Mouse (Mus musculus) heart, postnatal 0 days (tissue): ENCODE data around the gene Btnl10. TPM values are rescaled to one million over a fixed set of nuclear protein-coding genes. Genes with fewer than 3 reads are reported as not detected.
A peak's percentile ranks its signal among the peaks of the same experiment; 100 is the strongest.

Source experiments
- ATAC-seq: fragments of 200-750 bp; cut with Nextera tagmentation; 2 replicates; pipeline ENCODE4 v1.8.0; 2017; ENCODE audit warnings: low read depth, moderate number of reproducible peaks, moderate library complexity; ENCODE audit not compliant: insufficient read depth
- DNase-seq: peaks from one replicate; pipeline ENCODE4 v3.0.0-alpha.2; 2016; ENCODE audit warnings: low spot score
- H3K27ac ChIP-seq: fragments of 300-500 bp; sonication (generic); 2 replicates; pipeline ENCODE4 v1.5.1; 2014; ENCODE audit warnings: low read depth, mild to moderate bottlenecking
- H3K27me3 ChIP-seq: fragments of 300-500 bp; sonication (generic); 2 replicates; pipeline ENCODE4 v1.6.1; 2014; ENCODE audit warnings: low read length, mixed read lengths; ENCODE audit not compliant: control insufficient read depth, insufficient read depth
- H3K36me3 ChIP-seq: fragments of 300-500 bp; sonication (generic); replicated peaks from 2 replicates; pipeline ENCODE4 v1.6.1; 2014; ENCODE audit warnings: low read length, mixed read lengths; ENCODE audit not compliant: control insufficient read depth, insufficient read depth
- H3K4me1 ChIP-seq: fragments of 300-500 bp; sonication (generic); 2 replicates; pipeline ENCODE4 v1.6.1; 2014; ENCODE audit warnings: antibody characterized with exemption; ENCODE audit not compliant: control insufficient read depth, insufficient read depth
- H3K4me2 ChIP-seq: fragments of 300-500 bp; sonication (generic); 2 replicates; pipeline ENCODE4 v1.6.1; 2014; ENCODE audit warnings: low read depth, mild to moderate bottlenecking, low read length, moderate library complexity
- H3K4me3 ChIP-seq: fragments of 300-500 bp; sonication (generic); 2 replicates; pipeline ENCODE4 v1.5.1; 2014; ENCODE audit warnings: low read depth, low read length
- H3K9ac ChIP-seq: fragments of 300-500 bp; sonication (generic); replicated peaks from 2 replicates; pipeline ENCODE4 v1.6.1; 2014; ENCODE audit warnings: low read depth, low read length, mixed read lengths
- H3K9me3 ChIP-seq: fragments of 300-500 bp; sonication (generic); replicated peaks from 2 replicates; pipeline ENCODE4 v1.6.1; 2016; ENCODE audit warnings: low read length; ENCODE audit not compliant: control insufficient read depth
- CTCF ChIP-seq: IDR thresholded peaks from 2 replicates; pipeline ENCODE4 v1.5.1; 2016; ENCODE audit warnings: antibody characterized with exemption, control low read depth, low read depth
- EP300 ChIP-seq: IDR thresholded peaks from 2 replicates; pipeline ENCODE4 v1.6.1; 2016; ENCODE audit warnings: antibody characterized with exemption, low read depth
- WGBS: fragments of 180-500 bp; shearing (Covaris S2); extraction: QIAGEN DNeasy Blood & Tissue Kit; methylation state at CpG from one replicate; pipeline ENCODE4 v1.1.7; 2014; 5-methylcytosine and 5-hydroxymethylcytosine counted together
- polyA plus RNA-seq: library from polyadenylated mRNA; unstranded; fragments of >200 nt; fragmentation: Nextera tagmentation; extraction: Ambion mirVana; gene quantifications from 2 replicates; pipeline ENCODE4 v1.2.1, GENCODE M21; 2015
- total RNA-seq: library from RNA; depleted of rRNA; stranded (reverse); fragments of >200 nt; gene quantifications from 2 replicates; pipeline ENCODE4 v1.2.3, GENCODE M21; 2014; ENCODE audit warnings: low replicate concordance

Gene Btnl10
- total and polyA plus RNA-seq, 2 experiments from 2014 or later = 0.07 TPM; not detected in 1

- Histone ChIP-seq H3K4me1 (peaks cover under 1% of the 10 kb centered on the region; the same call in 1 of the 2 replicates), H3K36me3 (no peaks in the 10 kb centered on the region), H3K27me3 (peaks cover 5% of the 10 kb centered on the region), H3K4me3 (no peak overlapping the region), H3K9ac (no peak overlapping the region), H3K4me2 (no peak overlapping the region), H3K9me3 (no peaks in the 10 kb centered on the region), H3K27ac (no peak overlapping the region)
- WGBS = 71% methylated on average over 5 of the region's 5 CpGs
- ATAC-seq (no peak), DNase-seq (no peak)
- no peak for TF ChIP-seq EP300
- no peak for TF ChIP-seq CTCF
Observed at GRCm38 (mm10) chr11:58944136-58944535, 26.4 kb downstream of the Btnl10 start.

GRCm38 (mm10) chr11:58947306-58947705 lies 29.6 kb downstream of the Btnl10 start:
- Histone ChIP-seq H3K4me2 (no peak overlapping the region), H3K9me3 (no peaks in the 10 kb centered on the region), H3K9ac (no peak overlapping the region), H3K36me3 (no peaks in the 10 kb centered on the region), H3K27me3 (peaks cover 29% of the 10 kb centered on the region), H3K4me3 (no peak overlapping the region), H3K4me1 (no peaks in the 10 kb centered on the region), H3K27ac (no peak overlapping the region)
- 67% methylated on average over 3 of the region's 3 CpGs for WGBS
- ATAC-seq (no peak), DNase-seq (no peak)
- TF ChIP-seq EP300 (no peak), CTCF (no peak)

DNA sequence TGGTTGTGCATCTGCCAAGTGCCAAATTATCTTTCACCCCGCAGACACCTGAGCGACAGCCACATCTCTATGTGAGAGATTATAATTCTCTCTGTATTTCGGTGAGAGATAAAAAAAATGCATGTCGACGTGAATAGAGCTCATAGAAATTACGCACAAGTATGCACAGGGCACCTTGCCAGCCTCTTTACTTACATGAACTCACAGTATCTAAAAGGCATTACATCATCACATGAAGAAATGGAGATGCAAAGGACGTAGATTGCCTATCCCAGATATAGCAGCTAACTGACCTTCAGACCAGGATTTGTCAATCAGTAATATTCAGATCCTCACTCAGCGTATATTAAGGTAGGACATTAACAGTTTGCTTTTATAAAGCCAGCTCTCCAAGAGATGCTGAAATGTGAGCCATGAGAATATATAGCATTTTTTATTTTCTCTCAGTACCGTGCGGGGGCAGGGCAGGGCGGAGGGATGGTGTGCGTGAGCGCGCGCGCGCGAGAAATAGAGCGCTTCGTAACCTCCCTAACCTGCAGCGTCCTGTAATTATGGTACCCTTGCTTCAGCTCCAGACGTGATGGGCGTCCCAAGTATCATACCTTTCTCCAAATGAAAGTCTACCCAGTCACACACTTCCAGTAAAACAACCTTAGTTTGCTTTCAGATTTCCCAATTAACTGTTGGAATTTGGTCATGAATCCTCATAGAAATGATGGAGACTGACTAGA lies 30.3 kb downstream of the Btnl10 start:
- WGBS = 13% methylated on average over 23 of the region's 23 CpGs
- 0 out of 2 replicates have a peak, but pooled peaks cover 1% of the 10 kb centered on the region for H3K4me1 ChIP-seq
- H3K27ac ChIP-seq = no peak overlapping the region; the same call in 1 of the 2 replicates
- TF ChIP-seq EP300 (no peak), CTCF (no peak)
- H3K4me3 ChIP-seq = peak overlapping the region; percentile 29
- peak overlapping the region; percentile 53 for H3K4me2 ChIP-seq
- H3K9ac ChIP-seq = no peak overlapping the region
- H3K9me3 ChIP-seq = no peaks in the 10 kb centered on the region
- ATAC-seq (no peak; the same call in 1 of the 2 replicates), DNase-seq (no peak)
- H3K36me3 ChIP-seq = no peaks in the 10 kb centered on the region
- peaks cover 29% of the 10 kb centered on the region for H3K27me3 ChIP-seq

DNA sequence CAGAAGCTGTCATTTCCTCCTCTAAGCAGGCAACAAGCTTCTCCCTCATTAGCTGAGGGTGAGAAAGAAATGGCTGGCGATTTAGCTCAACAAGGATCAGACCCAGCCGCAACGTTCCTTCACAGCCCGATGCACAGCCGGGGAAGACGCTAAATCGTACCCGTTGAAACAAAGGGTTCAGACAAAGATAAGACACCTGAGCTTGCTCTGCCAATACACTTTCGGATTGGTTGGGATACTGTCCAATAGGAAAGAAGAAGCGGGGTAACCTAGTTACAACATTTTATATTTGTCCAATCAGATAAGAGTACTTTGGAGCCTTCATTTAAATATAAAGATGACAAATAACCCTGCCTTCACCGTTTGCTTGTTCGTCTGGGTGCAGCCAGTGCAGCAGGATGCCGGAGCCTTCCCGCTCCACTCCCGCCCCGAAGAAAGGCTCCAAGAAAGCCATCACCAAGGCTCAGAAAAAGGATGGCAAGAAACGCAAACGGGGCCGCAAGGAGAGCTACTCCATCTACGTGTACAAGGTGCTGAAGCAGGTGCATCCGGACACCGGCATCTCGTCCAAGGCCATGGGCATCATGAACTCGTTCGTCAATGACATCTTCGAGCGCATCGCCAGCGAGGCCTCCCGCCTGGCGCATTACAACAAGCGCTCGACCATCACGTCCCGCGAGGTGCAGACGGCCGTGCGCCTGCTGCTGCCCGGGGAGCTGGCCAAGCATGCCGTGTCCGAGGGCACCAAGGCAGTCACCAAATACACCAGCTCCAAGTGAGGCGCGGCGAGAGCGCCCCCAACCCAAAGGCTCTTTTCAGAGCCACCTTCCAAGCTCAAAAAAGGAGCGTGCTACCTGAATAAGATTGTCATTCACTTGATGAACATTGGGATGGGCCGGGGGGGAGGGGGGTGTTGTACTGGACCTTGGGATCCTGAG lies 31.1 kb downstream of the Btnl10 start, which contains the start of gene Hist3h2ba:
TSS of gene Hist3h2ba (plus strand) at position 379 of the 938 bp plus-strand sequence.
- Histone ChIP-seq H3K9ac (no peak within 1 kb of the TSS), H3K27me3 (peaks cover 29% of the 10 kb centered on the region), H3K4me3 (peak within 1 kb of the TSS; percentile 29), H3K4me1 (peaks cover 10% of the 10 kb centered on the region), H3K9me3 (no peaks in the 10 kb centered on the region), H3K36me3 (no peaks in the 10 kb centered on the region), H3K4me2 (peak within 1 kb of the TSS; percentile 53), H3K27ac (peak within 1 kb of the TSS; percentile 61; the same call in 1 of the 2 replicates)
- under 1% methylated on average over 48 of the region's 48 CpGs for WGBS
- TF ChIP-seq CTCF (no peak), EP300 (no peak)
- DNase-seq (peak; percentile 84), ATAC-seq (peak; percentile 82)

DNA sequence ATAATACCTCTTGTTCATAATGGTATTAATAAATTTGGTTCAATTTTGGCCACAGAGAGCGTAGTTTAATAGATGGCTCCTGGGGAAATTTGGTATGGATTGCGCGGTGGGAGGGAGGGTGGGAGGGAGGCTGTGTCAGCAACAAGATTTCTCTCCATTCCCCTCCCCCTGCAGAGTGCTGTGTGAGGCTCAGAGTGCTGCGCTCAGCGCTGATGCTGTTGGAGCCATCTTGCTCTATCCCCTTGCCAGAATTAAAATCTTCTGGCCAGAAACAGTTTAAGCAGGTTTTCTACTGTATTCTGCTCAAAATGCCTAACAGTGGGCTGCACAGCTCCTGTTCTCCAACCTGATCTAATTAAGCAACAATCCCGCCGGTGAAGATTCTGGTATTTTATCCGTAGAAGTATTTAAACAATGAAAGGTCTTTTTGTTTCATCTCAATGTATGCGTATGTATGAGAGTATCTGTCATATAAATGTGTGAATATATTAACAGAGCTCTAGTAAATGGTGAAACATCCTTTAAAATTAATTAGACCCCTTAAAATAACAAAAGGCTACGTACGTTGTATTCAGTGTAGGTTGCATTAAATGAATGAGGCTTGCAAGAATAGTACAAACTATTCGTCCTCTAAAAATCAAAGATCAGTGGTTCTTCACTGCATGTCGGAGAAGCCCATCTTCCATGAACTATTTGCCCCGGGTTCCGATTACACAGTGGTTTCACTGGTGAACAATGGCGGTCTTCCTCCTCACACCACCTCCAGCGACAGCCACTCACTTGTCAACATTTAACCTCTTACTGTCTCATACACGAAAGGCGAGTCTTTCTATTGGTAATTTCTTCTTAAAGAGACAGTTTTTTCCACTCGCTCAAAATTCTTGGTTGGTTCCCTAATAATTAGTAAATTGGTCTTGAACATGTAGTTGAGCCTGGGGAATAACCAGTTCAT lies 32.0 kb downstream of the Btnl10 start:
- Histone ChIP-seq H3K9ac (no peak overlapping the region), H3K4me1 (peaks cover 11% of the 10 kb centered on the region), H3K27me3 (peaks cover 29% of the 10 kb centered on the region), H3K4me2 (peak overlapping the region; percentile 53), H3K9me3 (no peaks in the 10 kb centered on the region), H3K36me3 (no peaks in the 10 kb centered on the region), H3K27ac (peak overlapping the region; percentile 61; the same call in 1 of the 2 replicates), H3K4me3 (peak overlapping the region; percentile 29)
- peak; percentile 5 for DNase-seq
- ATAC-seq = no peak
- WGBS = 26% methylated on average over 20 of the region's 20 CpGs
- TF ChIP-seq CTCF = no peak
- no peak for TF ChIP-seq EP300
